Mouse (Mus musculus): ENCODE measurements around the gene Ddx17. TPM values are rescaled to one million over a fixed set of nuclear protein-coding genes. Genes with fewer than 3 reads are reported as not detected.

Gene Ddx17
- total RNA-seq, 4 experiments from 2014 or later: 296 to 324 (median 312) TPM

Small RNAs within 50 kb of the gene (microRNA-seq; reads per million reads assigned to microRNA genes)
- 0 reads per million in 2 experiments for gene Gm27903

Other genes starting within 250 kb of the Ddx17 start
- gene Pla2g6, start 218.4 kb downstream of the Ddx17 start, total RNA-seq (2022): 10 to 100 TPM; 21.4 to 24.1 (median 22.8) TPM
- gene Maff, start 200.1 kb downstream of the Ddx17 start, total RNA-seq (2022): 1 to 10 TPM; 1.2 to 3.8 (median 1.5) TPM
- 10 to 100 TPM; 69.7 to 89.8 (median 75.6) TPM for gene Tmem184b, start 143.2 kb downstream of the Ddx17 start, total RNA-seq (2022)
- 100 to 1,000 TPM; 146 to 162 (median 152) TPM for gene Csnk1e, start 91.2 kb downstream of the Ddx17 start, total RNA-seq (2022)
- 100 to 1,000 TPM; 188 to 236 (median 202) TPM for gene Kcnj4, start 41.5 kb downstream of the Ddx17 start, total RNA-seq (2022)
- under 1 TPM; 0.26 to 0.62 (median 0.48) TPM for gene Kdelr3, start 30.3 kb downstream of the Ddx17 start, total RNA-seq (2022)
- gene Dmc1, start 58.4 kb upstream of the Ddx17 start, total RNA-seq (2022): 1 to 10 TPM in 2 of 4 experiments, under 1 TPM in 2; 0.17 to 1.8 (median 0.92) TPM
- 10 to 100 TPM; 10.4 to 11.4 (median 10.6) TPM for gene Fam227a, start 112.2 kb upstream of the Ddx17 start, total RNA-seq (2022)
- gene Cby1, start 112.5 kb upstream of the Ddx17 start, total RNA-seq (2022): 10 to 100 TPM; 42.9 to 48.2 (median 46.4) TPM
- gene Tomm22, start 124.1 kb upstream of the Ddx17 start, total RNA-seq (2022): 100 to 1,000 TPM in 2 of 4 experiments, 10 to 100 TPM in 2; 87.9 to 109 (median 103) TPM
- 10 to 100 TPM; 56.0 to 62.3 (median 60.6) TPM for gene Josd1, start 141.2 kb upstream of the Ddx17 start, total RNA-seq (2022)
- 10 to 100 TPM; 48.5 to 60.5 (median 55.9) TPM for gene Gtpbp1, start 144.1 kb upstream of the Ddx17 start, total RNA-seq (2022)
- 10 to 100 TPM; 50.4 to 71.2 (median 63.2) TPM for gene Sun2, start 195.8 kb upstream of the Ddx17 start, total RNA-seq (2022)
- 10 to 100 TPM; 49.3 to 56.8 (median 52.9) TPM for gene Dnal4, start 231.1 kb upstream of the Ddx17 start, total RNA-seq (2022)